Mouse (Mus musculus): Measurements from ENCODE around the gene Naga.

Gene Naga

GRCm38 (mm10) chr15:82354126-82354945, 15.6 kb upstream of the Naga start, which contains the start of gene Ndufa6:
Gene Ndufa6 (minus strand): TSS chr15:82354322.
- DNase-seq (ENCODE audit: low read depth, low spot score): peak; percentile 97

DNA sequence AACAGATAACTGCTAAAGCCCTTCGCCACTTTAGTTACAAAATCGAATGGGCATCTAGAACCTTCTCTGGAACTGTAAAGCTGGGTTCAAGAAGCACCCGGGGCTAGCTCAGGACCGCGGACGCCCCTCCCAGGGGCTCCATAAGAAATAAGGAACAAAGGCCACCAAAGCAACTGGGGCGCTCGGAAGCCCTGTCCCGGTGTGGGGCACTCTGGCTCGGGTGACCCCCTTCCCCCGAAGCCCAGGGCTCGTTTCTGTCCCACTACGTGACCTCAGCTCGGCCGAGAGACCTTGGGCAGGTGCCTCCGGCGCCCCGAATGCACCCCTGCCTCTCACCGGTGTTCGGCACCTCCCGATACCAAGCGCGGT, 15.0 kb upstream of the Naga start:
- no peak for DNase-seq (ENCODE audit: low read depth, low spot score)

GRCm38 (mm10) chr15:82353078-82353744, 14.5 kb upstream of the Naga start:
- peak; percentile 26 for DNase-seq (ENCODE audit: low read depth, low spot score)

DNA sequence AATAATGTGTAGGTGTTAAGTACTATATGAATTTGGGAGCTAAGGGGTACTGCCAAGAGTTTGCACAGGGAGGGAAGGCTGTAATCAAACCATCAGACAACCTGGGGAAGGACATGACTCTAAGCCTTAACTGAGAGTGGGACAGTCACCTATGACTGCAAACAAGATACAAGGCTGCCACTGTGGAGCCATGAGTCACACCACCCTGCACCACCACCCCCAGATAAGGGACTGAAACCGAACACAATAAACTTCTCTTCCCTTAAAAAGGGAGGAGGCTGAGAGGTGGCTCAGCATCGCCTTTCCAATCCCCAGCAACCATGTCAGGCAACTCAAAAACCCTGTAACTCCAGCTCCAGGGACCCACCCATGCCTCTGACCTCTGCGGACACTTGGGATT, 12.8 kb upstream of the Naga start:
- DNase-seq (ENCODE audit: low read depth, low spot score): no peak

DNA sequence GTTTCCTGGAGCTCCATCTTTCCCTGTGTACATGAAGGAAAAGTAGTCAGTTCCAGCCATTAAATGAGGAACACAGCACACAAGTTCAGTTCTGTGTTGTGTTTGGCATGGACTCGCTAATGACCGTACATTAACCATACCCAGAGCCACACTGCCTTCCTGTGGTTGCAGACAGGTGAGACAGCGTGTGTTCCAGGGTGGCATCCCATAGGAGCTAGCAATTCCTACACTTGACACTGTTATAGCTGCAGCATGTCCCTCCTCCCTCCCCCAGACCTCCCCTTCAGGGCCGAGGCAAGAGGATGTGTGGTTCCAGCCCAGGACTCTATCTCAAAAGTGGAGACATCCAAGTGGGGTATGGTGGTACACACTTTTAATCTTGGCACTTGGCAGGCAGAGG, 11.6 kb upstream of the Naga start:
- no peak for DNase-seq (ENCODE audit: low read depth, low spot score)

- no peak for DNase-seq (ENCODE audit: low read depth, low spot score)
Observed at GRCm38 (mm10) chr15:82348999-82349341, 10.2 kb upstream of the Naga start.

- no peak for DNase-seq (ENCODE audit: low read depth, low spot score)
Observed at GRCm38 (mm10) chr15:82348258-82348998, 9.7 kb upstream of the Naga start.

DNA sequence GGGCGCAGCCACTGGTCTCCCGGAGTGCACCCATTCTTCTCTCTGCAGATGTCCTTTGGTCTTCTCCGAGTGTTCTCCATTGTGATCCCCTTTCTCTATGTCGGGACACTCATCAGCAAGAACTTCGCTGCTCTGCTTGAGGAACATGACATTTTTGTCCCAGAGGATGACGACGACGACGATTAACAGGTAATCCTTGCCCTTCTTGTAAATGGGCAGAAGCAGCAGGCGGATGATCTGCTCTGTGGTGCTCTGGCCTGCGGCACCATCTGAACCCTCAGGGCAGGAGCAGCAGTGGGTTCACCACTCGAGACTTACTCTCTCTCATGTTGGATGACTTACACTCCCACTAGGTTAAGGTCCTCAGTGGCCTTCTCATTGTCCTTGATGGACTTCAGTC, 9.1 kb upstream of the Naga start:
- DNase-seq (ENCODE audit: low read depth, low spot score): no peak

DNA sequence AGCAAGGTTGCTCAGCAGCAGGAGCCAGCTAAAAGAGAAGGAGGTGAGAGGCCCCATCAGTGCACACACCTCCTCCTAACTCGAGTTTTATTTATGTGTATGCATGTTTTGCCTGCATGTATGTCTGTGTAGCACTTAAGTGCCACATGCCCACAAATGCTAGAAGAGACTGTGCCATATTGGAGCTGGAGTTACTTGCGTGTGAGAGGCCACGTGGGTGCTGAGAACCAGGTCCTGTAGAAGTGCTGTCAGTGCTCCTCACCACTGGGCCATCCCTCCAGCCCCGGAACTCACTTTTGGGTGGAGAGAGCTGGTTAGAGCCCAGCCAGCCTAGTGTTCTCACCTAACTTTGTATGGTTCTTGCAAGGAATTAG, 8.6 kb upstream of the Naga start:
- no peak for DNase-seq (ENCODE audit: low read depth, low spot score)

- no peak for DNase-seq (ENCODE audit: low read depth, low spot score)
Observed at GRCm38 (mm10) chr15:82346580-82347302, 8.0 kb upstream of the Naga start.

DNA sequence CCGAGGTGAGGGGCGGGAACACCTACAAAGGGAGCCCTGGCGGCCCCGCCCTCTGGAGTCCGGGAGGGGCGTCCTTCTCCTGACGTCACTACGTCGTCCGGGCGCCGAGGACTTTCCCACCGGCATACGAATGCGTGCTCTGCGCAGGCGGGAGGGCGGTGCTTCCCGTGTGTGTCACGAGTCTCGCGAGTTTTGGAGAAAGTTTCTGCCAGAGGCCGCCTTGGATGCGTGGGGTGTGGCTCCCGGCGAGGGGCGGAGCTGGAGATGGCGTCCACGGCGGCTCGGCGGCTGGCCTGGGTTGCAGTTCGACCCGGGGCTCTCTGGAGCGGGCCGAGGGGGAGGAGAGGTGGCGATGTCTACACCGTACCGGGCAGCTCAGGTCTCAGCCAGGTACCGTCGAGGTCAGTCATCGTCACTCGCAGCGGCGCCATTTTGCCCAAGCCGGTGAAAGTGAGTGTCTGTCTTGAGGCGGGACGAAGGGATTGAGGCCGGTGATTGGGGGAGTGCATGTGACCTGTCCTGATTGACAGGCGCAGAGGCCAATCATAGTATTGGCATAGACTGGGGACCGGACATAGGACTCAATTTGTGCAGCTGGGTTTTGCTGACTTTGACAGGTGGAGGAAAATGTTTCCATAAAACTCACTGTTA, 7.2 kb upstream of the Naga start:
- peak; percentile 99 for DNase-seq (ENCODE audit: low read depth, low spot score)

- no peak for DNase-seq (ENCODE audit: low read depth, low spot score)
Observed at GRCm38 (mm10) chr15:82344971-82345370, 6.2 kb upstream of the Naga start.

DNA sequence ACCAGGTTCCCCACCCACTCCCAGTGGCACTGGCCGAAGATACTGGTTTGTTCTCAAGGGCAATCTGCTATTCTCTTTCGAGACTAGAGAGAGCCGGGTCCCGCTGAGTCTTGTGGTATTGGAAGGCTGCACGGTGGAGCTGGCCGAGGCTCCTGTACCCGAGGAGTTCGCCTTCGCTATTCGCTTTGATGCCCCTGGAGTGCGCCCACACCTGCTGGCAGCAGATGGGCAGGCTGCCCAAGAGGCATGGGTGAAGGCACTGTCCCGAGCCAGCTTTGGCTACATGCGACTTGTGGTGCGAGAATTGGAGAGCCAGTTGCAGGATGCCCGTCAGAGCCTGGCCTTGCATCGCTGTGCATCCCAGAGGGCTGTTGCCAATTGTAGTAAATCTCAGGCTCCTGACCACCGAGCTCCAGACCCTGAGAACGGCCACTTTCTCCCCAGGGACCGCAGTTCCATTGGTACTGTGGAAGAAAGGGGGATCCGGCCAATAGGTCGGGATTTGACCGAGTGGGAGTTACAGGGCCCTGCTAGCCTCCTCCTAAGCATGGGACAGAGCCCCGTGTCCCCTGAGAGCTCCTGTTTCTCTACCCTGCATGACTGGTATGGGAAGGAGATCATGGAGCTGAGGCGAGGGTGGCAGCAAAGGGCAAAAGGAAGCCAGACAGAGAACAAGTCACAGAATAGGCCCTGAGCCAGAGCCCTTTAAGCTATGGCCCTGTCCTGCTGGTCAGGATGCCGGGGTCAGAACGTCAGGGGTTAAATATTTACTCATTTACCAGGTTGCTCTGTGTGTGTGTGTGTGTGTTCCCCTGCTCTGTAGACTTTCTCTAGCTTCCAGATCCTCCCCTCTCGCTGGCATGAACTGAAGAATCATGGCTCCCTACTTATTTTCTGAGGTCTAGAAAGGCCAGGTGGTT, 4.9 kb upstream of the Naga start:
- no peak for DNase-seq (ENCODE audit: low read depth, low spot score)

DNA sequence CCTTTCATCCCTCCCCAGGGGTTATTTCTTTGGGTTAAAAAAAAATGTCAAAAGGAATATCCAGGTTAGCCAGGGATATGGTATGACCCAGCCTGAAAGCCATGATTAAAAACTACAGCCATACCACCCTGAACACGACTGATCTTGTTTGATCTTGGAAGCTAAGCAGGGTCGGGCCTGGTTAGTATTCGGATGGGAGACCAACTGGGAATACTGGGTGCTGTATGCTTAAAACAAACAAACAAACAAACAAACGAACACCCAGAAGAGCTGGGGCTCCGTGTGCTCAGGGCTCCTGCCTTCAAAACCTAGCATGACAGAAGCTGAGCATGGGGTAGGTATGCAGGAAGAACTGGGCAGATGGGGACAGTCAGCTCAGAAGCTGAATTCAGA, 3.8 kb upstream of the Naga start:
- DNase-seq (ENCODE audit: low read depth, low spot score): no peak

DNA sequence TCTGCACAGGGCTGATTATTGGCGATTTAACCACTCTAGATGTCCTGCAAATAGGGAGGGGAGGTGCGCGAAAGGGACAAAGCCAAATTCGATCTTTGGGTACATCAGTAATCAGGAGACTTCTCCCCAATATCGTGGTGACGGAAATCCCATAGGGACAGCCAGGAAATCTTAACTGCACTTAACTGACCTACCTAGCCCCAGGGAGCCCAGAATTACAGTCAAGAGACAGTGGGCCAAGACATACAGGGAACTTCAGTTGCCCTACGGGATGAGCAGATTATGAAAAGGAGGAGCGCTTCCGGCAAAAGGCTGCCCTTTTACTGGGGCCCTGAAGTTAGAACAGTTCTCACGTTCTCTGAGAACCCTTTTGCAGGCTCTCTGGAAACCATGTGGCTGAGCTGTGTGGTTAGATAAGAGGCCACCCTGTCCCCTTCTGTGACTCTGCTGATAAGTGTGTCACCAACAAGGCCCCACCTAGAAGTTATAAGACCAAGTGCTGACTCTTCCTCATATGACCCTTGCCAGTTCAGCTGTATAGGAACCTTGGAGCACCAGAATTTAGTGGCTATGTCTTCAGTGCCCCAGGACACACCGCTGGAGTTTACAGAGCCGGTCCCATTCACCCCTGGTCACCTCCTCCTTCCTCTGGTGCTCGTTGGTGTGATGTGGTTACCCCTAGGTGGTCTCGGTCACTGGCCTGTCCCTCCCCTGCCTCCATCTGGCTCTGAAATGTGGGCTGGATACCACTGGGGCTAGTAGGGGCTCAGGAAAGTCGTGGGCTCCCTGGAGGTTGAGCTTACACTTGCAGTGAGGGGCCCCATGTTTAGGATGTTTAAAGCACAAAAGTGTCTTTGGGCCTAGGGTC, 3.2 kb upstream of the Naga start:
- DNase-seq (ENCODE audit: low read depth, low spot score): peak; percentile 86

GRCm38 (mm10) chr15:82341036-82341501, 2.3 kb upstream of the Naga start:
- peak; percentile 66 for DNase-seq (ENCODE audit: low read depth, low spot score)

DNA sequence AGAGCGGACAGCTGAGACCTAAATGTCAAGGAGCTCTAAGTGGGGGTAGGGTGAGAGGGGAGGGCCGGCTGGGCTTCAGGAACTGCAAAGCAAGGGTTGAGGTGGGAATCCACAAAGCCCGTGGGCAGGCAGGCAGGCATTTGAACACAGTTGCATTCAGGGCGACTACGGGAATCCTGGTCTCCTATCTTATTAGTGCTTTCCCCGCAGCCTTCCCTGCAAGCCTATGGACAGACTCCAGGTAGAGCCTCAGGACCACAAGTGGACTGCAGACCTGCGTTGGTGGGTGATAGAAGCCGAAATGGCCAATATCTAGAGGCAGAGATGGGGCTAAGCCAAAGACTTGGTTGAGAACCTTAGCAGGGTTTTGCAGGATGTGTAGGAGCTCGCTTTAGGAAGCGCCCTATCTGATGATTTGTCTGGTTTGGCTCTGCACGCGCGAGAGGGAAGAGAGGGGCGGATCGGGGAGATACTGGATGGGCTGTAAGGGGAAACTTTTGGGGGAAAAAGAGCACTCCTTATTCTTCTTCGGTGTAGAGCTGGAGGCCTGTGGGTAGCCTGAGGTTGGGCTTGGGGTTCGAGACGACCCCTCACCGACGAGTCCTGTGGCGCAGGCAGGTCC, 1.8 kb upstream of the Naga start:
- DNase-seq (ENCODE audit: low read depth, low spot score): peak; percentile 58

GRCm38 (mm10) chr15:82339634-82340254, 1.0 kb upstream of the Naga start:
- DNase-seq (ENCODE audit: low read depth, low spot score): peak; percentile 35

All from c-Kit-negative CD71-positive TER-119-positive erythroid progenitor cells, embryonic 14.5 days (primary cell).